Mouse (Mus musculus) heart, postnatal 4 days (tissue): ENCODE results near the gene Dcaf4. TPM values are rescaled to one million over a fixed set of nuclear protein-coding genes. Genes with fewer than 3 reads are reported as not detected.

Source experiments
- DNase-seq: peaks from one replicate; pipeline ENCODE4 v3.0.0; 2021
- total RNA-seq, 2 experiments: library from RNA; stranded (reverse); gene quantifications; 2 replicates each; pipeline ENCODE4 v1.2.3; 2021

The Dcaf4 gene
- 10 to 100 TPM; 15.9 to 16.6 TPM for total RNA-seq

DNA sequence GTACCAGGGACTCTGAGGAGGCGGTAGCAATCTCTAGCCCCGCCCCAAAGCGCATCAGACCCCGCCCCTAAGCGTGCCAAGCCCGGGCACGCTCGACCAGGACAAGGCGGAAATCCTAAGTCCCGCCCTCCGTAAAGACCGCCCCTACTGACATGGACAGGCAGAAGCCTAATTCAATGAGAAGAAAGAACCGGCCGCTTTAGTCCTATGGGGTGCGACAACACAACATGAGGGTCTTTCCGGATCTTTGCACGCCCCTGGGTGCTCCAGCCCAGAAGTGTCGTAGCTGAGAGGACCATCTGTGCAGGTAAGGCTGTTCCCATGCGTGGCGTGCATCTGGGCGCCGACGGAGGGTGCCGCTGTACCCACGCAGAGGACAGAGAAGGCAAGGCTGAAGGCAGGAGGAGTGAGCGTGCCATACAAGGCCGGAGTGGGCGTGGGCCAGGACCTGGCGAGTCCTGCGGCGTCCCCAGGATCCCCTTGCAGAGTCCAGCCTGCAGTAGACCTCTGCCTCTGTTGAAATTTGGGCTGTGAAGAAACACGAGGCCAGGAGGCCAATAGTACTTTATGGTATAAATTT, at the start of gene Dcaf4:
Dcaf4 (plus strand) TSS at position 156 of the 580 bp plus-strand sequence.
- DNase-seq = peak; percentile 99

DNA sequence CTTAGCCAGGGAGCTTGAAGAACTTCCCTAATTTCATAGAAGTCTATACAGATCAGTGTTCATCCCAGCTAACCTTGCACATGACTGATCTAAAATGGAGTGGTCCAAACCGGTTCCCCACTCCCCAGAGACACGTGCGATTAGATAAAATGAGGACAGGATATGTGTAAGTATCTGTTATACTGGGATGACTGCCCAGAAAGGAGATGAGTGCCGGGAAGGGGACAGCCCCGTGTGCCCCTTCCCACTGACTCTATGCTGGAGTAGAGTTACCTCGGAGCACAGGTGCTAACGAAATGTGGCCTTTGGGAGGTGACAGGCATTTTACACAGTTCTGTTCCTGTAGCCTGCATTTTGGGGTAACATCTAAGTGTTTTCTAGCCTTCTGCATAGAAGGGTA, 48.5 kb upstream of the Dcaf4 start:
- no peak for DNase-seq

DNA sequence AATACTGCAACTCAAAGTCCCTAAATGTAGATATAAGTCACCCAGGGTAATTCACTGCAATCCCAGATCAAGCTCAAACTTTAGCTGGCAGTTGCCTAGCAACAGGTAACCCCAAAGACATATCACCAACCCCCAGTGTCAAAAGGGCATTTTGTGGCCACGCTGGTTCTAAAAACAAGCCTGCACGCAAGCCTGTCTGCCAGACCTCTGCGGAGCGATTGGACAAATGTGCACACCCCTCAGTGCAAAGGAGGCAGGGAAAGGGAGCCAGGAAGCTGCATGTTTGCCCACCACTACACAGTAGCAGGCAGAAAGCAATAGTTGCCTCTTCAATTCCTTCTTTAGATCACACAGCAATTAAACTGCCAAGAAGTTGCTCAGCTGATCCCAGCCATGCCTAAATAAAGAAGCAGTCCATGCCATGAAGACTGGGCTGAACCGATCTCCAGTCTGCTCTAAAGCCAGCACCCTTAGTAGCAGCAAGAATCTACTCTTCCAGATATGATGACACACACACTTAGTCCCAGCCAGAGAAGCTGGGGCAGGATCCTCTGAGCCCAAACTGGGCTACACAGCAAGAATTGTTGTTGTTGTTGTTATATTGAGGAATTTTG, 46.2 kb upstream of the Dcaf4 start:
- DNase-seq = peak; percentile 14

DNA sequence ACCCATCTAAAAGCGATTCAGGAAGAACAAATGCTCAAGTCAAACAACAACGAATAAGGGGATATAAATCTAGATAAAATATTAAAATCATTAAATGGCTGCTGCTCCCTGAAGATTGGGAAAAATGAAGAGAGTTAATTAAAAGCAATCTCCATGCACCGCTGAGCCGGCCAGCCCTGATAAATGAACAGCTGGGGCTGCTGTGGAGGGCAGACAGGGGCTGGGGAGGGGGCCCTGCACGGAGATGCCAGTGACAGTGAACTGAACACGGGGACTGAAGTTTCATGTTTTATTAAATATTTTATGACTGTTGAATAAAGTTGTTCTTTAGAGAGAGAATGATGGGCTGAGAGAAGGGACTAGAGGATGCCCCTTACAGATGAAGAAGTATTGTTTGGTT, 44.8 kb upstream of the Dcaf4 start:
- no peak for DNase-seq

DNA sequence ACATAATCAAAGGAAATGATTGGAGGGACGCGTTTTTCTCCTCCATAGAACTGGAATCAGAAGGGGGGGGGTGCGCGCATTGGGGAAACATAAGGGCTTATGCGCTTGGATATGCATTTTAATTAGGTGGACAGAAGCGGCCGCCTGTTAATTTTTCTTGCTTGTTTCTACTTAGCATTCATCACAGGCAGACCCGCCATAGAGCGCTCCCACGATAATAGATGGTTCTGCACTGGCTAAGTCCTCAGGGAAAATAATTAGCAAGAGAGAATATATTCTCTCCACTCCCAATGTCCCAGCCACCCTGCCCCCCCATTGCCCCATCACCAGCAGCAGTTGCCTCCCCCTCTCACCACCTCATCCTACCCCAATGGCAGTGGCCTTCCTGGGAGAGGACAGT, 44.0 kb upstream of the Dcaf4 start:
- no peak for DNase-seq

DNA sequence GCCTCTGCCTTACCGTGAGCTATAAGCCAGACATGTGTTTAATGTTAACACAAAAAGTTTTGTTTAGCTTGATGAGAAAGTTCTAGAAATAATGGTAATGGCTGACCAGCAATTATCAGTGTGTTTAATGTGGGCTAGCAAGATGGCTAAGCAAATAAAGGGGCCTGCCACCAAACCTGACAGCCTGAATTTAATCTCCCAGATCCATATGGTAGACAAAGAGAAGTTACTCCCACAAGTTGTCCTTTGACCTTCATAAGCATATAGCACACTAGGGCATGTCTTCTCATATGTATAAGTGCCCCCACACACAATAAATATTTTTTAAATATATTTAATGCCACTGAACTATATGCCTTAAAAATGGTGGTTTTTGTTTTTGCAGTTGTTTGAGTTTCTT, 41.1 kb upstream of the Dcaf4 start:
- no peak for DNase-seq

DNA sequence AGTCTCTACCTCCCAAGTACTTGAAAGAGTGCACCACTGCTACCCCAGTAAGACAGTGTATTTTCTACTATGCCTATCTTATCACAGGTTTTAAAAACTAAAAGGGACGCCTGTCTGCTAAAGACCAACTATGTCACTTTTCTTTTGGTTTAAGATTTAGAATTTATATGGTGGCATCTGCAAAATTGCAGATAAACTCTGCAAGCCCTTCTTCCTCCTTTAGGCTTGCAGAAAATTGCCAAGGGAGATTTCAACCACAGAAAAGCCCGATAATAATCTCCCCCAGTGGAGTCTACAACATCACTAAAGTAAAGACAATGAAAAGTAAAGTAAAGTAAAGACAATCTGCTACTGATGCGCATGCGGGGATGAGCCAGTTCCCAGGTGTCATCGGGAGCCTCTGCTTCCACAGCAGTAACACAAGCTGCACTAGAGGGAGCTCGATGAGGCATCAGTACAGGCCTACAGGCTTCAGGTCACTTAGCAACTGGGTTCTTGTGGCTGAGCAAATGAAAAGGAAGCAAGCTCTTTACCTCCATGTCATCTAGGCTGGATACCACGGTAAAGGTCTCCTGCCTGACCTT, 40.4 kb upstream of the Dcaf4 start:
- DNase-seq = no peak

DNA sequence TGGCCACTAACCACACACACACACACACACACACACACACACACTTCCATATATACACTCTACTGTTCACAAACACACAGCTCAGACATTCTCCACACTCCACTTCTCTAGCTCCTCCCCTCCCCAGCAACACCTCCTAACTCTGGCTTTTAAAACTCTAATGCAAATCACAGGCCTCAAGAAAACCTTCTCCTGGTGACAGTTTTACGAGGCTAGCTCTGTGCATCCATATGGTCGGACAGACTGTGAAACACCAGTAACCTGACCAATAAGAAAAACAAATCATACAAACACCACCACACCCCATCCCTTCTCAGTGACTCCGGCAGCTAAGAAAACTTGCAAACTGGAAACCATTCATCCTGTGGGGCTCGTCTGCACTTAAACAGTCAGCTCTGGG, 38.8 kb upstream of the Dcaf4 start:
- DNase-seq = no peak

DNA sequence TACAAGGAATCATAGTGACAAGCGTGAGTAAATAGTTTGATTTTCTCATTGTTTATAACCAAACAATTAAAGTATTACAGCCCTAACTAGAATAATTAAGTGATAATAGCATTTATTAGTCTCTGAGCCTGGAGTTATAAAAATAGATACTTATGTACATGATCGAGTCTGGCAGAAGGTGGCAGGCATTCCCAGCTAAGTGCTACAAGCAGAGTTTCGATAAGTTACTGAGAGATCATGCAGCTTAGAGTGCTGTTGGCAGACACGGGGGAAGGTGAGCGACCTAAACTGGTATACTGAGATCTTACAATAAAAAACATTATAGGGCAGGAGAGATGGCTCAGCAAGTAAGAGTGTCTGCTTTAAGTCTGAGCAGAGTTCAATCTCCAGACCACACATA, 36.6 kb upstream of the Dcaf4 start:
- DNase-seq = peak; percentile 33

DNA sequence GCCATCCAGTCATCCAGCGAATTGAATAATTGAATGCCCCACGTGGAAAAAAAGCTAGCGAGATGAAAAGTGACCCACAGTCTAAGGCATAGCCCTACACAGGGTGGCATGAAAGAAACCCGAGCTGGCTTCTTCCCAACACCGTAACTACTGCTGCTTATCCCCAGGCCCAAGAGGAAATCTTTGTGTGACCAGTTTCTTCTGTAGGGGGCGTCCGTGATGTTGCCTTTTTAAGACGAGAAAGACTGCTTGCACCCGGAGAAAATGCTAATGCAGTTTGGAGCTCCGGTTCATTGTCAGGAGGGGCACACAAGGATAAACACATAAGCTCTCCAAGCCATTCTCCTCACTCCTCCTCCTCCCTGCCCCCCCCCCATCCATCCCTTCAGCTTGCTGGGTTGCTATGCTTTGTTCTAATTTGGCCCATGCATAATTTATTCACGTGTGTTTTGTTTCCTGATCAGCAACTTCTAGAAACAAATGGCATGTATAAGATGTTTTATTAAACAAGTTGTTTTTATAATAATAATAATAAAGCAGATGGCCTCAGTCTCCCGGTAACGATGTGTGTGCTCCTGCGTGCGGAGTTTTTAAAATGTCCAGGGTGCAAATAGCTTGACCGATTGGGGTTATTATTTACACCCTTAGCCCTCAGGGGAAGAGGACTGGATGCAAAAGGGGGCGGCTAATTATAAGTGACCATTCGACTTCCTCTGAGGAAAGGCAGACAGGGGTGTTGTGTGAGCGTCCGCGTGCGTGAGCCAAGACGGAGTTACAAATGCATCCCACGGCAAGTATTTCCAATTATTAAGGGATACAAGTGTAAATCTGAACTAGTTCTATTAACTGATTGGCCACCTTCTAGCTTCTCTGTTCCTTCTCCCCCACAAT, 35.2 kb upstream of the Dcaf4 start:
- peak; percentile 15 for DNase-seq

DNA sequence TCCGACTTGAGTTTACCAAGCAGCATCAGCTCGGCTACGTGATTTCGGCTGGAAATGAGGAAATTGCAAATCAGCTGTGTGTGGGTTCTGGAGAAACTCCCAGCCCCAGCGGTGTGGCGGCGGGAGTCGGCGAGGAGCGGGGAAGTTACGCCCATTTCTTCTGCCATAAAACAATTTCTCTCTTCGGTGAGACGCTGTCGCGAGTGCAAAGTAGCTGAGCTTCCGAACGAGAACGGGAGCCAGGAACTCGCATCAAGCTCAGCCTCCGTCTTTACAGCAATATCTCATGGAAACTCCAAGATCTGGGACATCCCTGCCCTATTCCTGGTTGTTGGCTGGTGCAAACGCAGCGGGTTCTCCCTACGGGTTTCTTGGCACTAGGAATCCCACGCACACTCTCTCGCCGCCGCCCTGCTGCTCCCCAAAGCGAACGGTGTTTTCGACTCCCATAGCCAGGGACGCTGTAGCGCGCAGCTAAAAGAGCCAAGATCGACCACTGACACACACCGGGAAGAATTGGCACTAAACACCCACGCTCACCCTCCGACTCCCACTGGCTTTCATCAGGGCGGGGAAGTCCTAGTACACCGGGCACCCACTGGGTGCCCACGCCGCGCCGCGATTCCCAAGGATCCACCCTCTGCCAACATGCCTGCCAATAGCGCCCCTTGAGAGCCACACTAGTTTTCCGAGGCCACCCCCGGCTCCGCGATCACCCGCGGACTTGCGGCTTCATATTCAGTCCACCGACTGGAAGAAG, 34.2 kb upstream of the Dcaf4 start:
- peak; percentile 31 for DNase-seq

DNA sequence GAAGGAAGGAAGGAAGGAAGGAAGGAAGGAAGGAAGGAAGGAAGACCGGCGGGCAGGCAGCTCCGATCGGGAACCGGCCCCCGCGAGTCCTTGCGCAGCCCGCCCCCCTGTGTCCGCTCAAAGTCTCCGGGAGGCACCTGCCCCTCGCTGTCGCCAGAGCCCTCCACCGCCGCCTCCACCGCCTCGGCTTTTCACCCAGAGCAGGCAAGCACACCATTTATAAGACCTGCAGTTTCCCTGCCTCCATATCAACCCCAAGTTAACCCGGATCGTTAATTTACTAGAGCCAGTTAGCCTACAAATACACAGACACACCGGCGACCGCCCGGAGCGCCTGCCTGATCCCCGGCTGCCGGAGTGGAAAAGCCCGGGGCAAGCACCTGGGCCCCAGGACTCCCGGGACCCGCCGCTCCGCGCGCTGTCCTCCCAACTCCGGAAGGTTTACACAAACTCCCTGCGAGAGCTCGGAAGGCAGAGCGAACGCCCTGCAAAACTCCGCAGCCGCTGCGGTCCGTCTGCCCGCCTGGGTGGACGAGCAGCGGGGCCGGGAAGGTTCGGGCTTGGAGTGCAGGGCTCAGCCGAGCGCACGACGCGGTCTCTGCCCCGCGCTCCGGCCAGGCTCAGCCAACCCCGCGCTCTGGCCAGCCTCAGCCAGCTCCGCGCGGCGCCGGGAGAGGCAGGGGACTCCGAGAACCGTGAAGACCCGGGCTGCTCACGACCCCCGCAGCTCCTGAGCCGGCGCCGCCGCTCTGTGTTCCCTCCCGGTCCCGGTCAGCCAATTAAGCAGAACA, 33.4 kb upstream of the Dcaf4 start:
- DNase-seq = peak; percentile 68

DNA sequence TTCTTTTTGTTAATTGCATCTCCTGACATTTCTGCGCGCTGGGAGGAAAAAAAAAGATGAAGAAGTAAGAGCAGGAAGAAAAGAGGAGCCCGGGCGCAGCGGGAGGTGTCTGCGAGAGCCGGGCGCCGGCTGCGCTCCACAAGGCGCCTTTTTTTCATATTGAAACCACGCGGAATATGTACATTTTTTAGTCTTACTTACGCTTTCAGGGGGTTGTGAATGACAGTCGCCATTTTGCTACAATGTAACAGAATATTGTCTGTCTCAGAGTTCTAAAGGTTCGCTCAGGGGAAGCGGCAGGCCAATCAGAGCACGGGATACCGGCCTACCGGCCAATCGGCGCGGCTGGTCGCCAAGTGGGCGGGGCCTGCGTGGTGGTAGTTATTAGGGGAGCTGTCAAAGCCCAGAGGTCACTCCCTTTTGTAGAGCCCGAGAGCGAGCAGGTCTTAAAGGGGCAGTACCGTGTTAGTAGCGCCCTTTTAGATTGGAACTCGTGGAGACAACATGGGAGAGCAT, 32.7 kb upstream of the Dcaf4 start, which contains the start of gene Dpf3:
Dpf3 (minus strand) TSS at position 241 of the 516 bp plus-strand sequence.
- DNase-seq = peak; percentile 100

DNA sequence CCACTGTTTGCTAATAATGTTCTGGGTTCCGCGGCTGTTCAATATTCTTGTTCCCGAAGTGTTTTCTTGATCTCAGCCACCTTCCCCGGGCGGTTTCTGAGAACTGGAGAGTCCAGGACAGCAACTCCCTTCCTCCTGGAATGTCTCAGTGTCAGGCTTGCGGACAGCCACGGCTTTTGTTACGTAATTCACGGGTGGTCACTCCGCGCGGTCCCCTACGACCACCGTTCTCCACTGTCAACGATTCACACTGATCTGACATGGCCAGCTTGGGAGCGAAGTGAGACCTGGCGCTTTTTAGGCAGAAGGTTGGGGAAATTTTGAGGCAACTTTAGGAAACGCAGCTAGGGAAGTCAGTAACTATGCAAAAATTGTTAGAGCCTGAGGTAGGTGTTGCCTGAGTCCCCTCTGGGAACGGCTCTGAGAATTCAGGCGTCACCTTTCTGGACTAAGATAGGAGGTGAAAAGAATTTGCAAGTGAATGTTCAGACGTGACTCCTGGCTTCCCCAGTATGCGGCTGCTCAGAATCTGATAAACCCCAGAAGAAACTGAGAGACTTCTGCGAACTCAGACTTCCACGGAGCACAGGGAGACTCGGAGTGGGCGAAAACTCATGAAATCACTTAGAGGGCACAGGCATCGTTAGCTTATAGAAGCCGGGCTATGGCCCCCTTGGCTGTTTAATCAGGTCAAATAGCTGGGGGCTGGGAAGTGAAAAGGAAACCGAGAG, 31.9 kb upstream of the Dcaf4 start:
- peak; percentile 17 for DNase-seq

DNA sequence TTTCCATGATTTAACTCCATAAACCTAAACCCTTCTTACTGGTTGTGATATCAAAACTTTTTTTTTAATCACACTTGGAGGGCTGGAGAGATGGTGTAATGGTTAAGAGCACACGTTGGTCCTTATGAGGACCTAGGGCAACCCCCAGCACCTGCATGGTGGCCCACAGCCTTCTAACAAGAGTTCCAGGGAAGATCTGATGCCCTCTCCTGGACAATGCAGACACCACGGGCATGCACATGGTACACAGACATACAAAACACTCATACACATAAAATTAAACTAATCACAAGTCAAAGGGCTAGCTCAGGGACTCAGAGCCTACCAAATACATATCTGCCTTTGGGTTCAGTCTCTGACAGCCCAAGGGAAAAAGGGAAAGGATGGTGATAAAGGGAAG, 30.5 kb upstream of the Dcaf4 start:
- DNase-seq = no peak

DNA sequence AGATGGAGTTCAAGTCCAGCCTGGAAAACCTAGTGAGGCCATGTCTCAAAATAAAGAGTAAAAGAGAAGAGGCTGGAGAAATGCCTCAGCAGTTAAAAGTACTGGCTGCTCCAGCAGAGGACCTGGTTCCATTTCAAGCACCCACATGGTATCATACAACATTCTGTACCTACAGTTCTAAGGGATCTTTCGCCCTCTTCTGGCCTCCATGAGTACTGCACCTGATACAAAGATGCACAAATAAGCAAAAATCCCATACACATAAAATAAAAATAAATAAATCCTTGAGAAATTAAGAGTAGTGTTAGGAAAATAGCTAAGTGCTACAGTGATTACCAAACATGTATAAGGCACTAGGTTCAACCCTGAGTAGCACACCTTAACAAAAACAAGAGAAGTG, 28.7 kb upstream of the Dcaf4 start:
- DNase-seq = no peak

DNA sequence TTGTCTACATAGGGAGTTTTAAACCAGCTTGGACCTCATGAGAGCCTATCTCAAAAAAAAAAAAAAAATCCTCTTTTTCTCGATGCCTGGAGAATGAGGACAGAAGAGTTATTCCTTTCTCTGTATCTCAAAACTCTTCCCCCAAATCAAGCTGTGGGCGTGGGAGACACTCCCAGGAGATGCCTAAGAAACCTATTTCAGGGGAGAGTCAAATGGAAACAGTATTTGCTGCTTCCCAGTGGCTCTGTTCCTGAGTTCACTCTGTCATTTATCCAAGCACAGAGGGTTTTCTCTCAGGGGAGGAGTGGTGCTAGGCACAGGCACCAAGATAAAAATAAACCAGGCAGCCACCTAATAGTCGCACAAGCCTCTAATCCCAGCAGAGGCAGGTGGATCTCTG, 27.5 kb upstream of the Dcaf4 start:
- DNase-seq = no peak

DNA sequence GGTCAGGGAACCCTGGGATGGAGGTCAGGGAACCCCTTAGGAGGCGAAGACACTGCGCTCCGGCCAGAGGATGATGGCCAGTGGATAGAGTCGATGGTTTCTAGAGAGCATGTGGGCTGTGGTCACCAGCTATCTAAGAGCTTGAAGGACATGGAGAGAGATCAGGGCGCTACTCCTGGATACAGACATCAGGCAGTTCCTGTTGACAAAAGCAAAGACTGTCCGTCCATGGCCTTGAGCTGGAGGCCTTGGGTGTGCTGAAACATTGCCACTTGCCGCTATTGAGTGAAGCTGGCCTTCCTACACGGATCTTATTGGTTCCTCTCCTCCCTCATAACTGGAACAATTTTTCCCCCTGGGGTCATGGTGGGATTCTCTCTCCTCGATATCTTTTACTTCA, 26.1 kb upstream of the Dcaf4 start:
- no peak for DNase-seq

DNA sequence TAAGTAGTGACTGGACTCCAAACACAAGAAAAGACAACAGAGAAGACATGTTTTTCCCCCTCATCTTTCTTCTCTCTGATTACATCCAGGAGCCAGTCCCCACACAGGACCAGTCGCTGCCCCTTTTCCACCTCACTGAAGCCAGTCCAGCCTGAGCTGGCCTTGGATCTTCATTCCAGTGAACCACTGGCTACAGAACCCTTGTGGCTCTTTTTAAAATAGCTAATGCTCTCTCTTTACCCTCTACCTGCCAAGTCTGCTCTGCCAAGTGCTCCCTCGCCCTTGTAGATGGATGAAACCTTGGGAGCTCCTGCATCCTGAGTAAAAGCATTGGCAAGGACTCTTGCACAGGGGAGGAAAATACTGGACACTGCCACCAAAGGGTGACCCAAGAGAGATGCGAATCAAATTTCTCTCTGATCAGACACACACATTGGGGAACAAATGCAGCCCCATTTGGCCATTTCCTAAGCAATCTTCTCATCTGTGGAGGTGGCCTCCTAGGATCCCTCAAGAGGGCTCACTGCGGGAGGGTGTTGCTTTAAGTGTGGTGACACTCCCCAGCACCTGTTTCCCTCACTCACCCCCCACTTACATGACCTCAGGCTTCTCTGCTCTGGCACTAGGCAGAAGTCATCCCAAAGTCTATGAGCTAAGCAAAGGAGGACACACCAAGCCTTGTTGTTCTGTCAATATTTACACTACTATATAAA, 24.9 kb upstream of the Dcaf4 start:
- no peak for DNase-seq

DNA sequence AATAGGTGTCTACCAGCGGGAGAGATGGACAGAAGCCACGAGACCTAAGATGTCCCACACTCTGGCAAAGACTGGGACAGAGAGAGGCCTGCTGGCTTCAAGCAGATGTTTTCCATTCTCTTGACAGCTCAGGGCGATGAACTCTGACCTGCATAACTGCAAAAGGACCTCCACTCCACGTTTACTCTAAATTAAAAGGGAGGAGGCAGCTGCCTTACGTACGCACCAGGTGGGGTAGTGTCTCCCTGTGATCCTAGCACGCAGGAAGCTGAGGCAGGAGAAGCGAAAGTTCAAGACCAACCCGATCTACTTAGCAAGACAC, 24.3 kb upstream of the Dcaf4 start:
- DNase-seq = no peak
